Mouse (Mus musculus): Measurements from ENCODE around the gene Pfpl. TPM values are rescaled to one million over a fixed set of nuclear protein-coding genes. Genes with fewer than 3 reads are reported as not detected.
A peak's percentile ranks its signal among the peaks of the same experiment; 100 is the strongest.

Pfpl gene
- polyA plus RNA-seq, 1 experiment from 2014 or later = not detected

- H3K27ac ChIP-seq = no peak overlapping the region
- H3K4me2 ChIP-seq = no peak overlapping the region
- H3K27me3 ChIP-seq = no peaks in the 10 kb centered on the region
- no peak overlapping the region for H3K4me3 ChIP-seq
- H3K4me1 ChIP-seq = no peaks in the 10 kb centered on the region
- H3K36me3 ChIP-seq = no peaks in the 10 kb centered on the region
- 76% methylated on average over 5 of the region's 5 CpGs for WGBS
- ATAC-seq (ENCODE audit: insufficient number of reproducible peaks, low FRiP score, low TSS enrichment, low read depth) = no peak
- H3K9me3 ChIP-seq = no peaks in the 10 kb centered on the region
- no peak overlapping the region for H3K9ac ChIP-seq
Observed at GRCm38 (mm10) chr19:12440103-12440725, 12.5 kb downstream of the Pfpl start.

DNA sequence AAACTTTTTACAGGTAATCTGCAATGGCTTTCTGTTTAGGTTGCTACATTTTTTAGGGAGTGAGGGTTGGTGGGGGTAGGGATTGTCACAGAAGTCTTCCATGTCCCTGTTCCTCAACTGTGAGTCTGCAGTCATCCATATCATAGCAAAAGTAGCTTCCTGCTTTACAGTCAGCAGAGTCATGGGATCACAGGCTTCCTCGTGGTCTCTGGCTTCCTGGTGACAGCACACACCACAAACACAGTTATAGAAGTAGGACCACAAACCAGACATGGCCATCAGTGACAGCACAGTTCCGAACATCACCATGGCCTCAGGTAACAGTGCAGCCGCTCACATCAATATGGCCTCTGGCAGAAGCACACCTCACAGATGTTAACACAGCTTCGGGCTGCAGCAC, 14.9 kb downstream of the Pfpl start:
- no peaks in the 10 kb centered on the region for H3K27me3 ChIP-seq
- no peak overlapping the region for H3K4me2 ChIP-seq
- no peak overlapping the region for H3K27ac ChIP-seq
- 69% methylated on average over 4 of the region's 4 CpGs for WGBS
- H3K9me3 ChIP-seq = no peaks in the 10 kb centered on the region
- H3K36me3 ChIP-seq = no peaks in the 10 kb centered on the region
- H3K9ac ChIP-seq = no peak overlapping the region
- ATAC-seq (ENCODE audit: insufficient number of reproducible peaks, low FRiP score, low TSS enrichment, low read depth) = no peak
- H3K4me1 ChIP-seq = no peaks in the 10 kb centered on the region
- no peak overlapping the region for H3K4me3 ChIP-seq

- H3K9me3 ChIP-seq = no peaks in the 10 kb centered on the region
- H3K36me3 ChIP-seq = no peaks in the 10 kb centered on the region
- H3K4me3 ChIP-seq = no peak overlapping the region
- H3K27ac ChIP-seq = no peak overlapping the region
- H3K4me2 ChIP-seq = no peak overlapping the region
- H3K27me3 ChIP-seq = no peaks in the 10 kb centered on the region
- WGBS = 68% methylated on average over 3 of the region's 3 CpGs
- ATAC-seq (ENCODE audit: insufficient number of reproducible peaks, low FRiP score, low TSS enrichment, low read depth) = no peak
- H3K4me1 ChIP-seq = no peaks in the 10 kb centered on the region
- H3K9ac ChIP-seq = no peak overlapping the region
Observed at GRCm38 (mm10) chr19:12445014-12445413, 17.3 kb downstream of the Pfpl start.

DNA sequence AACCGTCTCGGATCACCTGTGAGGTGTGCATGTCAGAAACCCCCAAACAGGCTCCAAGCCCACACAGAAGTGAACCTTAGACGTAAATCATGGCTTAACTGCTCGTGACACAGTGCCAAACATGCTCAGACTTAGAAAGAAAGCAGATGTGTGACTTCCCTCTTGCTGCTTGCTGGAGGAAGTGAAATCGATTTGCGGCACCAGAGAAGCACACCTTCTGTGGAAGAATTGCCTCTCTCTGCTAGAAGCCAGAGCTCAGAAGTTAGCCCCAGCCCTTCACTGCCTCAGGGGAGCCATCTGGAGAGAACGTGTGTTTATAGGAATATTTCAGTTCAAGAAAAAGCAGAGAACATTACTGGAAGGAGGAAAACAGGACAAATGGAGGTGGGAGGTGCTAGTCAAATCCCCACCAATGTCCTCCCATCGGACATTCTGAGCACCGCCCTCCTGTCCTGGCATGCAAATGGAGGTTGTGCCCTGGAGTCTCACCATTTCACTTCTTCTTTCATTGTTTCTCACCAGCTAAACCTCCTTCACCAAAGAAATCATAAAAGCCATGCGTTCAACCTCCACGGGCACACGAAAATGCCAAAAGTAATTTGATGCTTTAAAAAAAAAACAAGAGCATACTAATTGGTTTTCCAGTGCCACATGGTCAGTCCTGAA, 29.8 kb downstream of the Pfpl start:
- Histone ChIP-seq H3K4me3 (peak overlapping the region; percentile 22), H3K36me3 (no peaks in the 10 kb centered on the region), H3K4me2 (peak overlapping the region; percentile 40), H3K4me1 (0 out of 2 replicates have a peak, but pooled peaks cover 6% of the 10 kb centered on the region), H3K9ac (no peak overlapping the region), H3K27ac (peak overlapping the region; percentile 19; the same call in 1 of the 2 replicates), H3K9me3 (no peaks in the 10 kb centered on the region), H3K27me3 (no peaks in the 10 kb centered on the region)
- WGBS = 14% methylated on average over 12 of the region's 12 CpGs
- ATAC-seq (ENCODE audit: insufficient number of reproducible peaks, low FRiP score, low TSS enrichment, low read depth) = no peak

- Histone ChIP-seq H3K9ac (no peak overlapping the region), H3K27me3 (no peaks in the 10 kb centered on the region), H3K27ac (no peak overlapping the region), H3K9me3 (no peaks in the 10 kb centered on the region), H3K4me2 (no peak overlapping the region), H3K36me3 (no peaks in the 10 kb centered on the region), H3K4me3 (no peak overlapping the region), H3K4me1 (peaks cover 9% of the 10 kb centered on the region; the same call in 1 of the 2 replicates)
- WGBS = 66% methylated on average over 4 of the region's 4 CpGs
- ATAC-seq (ENCODE audit: insufficient number of reproducible peaks, low FRiP score, low TSS enrichment, low read depth) = no peak
Observed at GRCm38 (mm10) chr19:12459516-12459915, 31.8 kb downstream of the Pfpl start.

DNA sequence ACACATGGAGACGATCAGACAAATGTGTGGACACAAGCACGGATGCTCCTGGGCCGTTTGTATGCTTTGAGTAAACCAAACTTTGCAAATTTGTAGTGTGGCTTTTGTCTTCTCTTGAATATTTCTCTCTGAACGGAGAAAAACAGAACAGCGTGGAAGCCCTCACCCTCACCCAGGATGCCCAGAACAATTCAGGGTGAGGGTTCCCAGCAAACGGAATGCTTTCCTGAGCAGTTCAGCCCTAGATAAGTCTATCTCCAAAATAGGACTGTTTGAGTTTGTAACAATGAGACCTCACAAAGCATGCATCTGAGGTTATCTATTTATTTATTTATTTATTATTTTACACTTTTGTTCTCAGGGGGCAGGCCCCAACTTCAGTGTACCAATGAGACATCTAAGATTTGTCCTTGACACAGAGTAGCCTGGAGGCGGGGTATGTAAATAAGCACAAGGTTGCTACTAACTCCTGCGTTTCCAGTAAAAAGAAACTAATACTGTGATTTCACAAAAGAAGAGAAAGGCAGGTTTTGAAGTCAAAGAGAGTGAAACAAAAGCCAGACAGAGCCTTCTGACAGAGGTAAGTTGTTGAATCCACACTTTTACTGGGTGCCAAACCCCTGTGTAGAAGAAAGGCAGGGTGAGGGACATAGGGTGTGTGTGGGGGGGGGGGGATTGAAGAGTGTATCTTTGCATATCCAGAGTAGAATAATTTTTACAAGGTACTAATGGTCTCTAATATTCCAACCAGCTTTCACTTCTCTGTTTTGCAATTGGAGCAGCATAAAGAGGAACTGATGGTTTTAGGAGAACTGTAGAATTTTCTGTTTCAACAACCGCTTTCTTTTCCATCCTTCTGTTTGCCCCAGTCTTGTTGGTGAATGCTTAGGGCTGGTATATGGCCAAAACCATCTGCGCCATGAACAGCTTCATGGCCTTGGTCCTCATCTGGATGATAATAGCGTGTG, 32.9 kb downstream of the Pfpl start, which contains the start of gene Mpeg1:
Gene Mpeg1, plus strand, starts transcription at position 498 of the 968 bp plus-strand sequence.
- H3K9ac ChIP-seq = no peak within 1 kb of the TSS
- no peak within 1 kb of the TSS for H3K27ac ChIP-seq
- H3K9me3 ChIP-seq = no peaks in the 10 kb centered on the region
- WGBS = 85% methylated on average over 11 of the region's 11 CpGs
- H3K27me3 ChIP-seq = no peaks in the 10 kb centered on the region
- H3K4me2 ChIP-seq = no peak within 1 kb of the TSS
- H3K4me1 ChIP-seq = peaks cover 9% of the 10 kb centered on the region; the same call in 1 of the 2 replicates
- H3K4me3 ChIP-seq = no peak within 1 kb of the TSS
- H3K36me3 ChIP-seq = no peaks in the 10 kb centered on the region
- no peak for ATAC-seq (ENCODE audit: insufficient number of reproducible peaks, low FRiP score, low TSS enrichment, low read depth)

DNA sequence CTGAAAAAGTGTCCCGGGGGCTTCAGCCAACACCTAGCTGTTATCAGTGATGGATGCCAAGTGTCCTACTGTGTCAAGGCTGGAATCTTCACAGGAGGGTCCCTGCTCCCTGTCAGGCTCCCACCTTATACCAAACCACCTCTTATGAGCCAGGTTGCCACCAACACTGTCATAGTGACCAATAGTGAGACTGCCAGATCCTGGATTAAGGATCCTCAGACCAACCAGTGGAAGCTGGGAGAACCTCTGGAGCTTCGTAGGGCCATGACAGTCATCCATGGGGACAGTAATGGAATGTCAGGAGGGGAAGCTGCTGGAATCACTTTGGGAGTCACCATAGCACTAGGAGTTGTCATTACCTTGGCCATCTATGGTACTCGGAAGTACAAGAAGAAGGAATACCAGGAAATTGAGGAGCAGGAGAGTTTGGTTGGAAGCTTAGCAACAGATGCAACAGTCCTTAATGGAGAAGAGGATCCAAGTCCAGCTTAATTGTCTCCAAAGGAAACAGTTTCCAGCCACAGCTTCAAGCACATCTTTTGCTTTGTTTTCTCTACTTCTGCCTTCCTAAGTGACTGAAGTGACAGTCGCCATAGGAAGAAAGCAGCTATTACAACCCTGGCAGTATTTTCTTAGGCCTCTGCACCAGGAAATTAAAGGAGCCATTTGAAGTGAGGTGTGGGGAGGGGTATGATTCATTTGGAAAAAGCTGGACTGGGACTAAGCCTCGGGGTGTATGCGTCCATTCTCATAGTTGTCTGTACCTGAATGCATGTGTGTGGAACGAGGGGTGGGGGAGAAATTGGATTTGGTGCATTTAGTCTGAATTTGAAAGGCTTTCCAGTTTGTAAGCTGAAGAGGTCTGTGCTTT, 35.4 kb downstream of the Pfpl start:
- H3K4me1 ChIP-seq = peaks cover 3% of the 10 kb centered on the region; the same call in 1 of the 2 replicates
- H3K9ac ChIP-seq = no peak overlapping the region
- no peak overlapping the region for H3K4me3 ChIP-seq
- no peak for ATAC-seq (ENCODE audit: insufficient number of reproducible peaks, low FRiP score, low TSS enrichment, low read depth)
- no peaks in the 10 kb centered on the region for H3K27me3 ChIP-seq
- no peaks in the 10 kb centered on the region for H3K36me3 ChIP-seq
- H3K27ac ChIP-seq = no peak overlapping the region
- H3K9me3 ChIP-seq = no peaks in the 10 kb centered on the region
- H3K4me2 ChIP-seq = no peak overlapping the region
- 71% methylated on average over 7 of the region's 7 CpGs for WGBS

DNA sequence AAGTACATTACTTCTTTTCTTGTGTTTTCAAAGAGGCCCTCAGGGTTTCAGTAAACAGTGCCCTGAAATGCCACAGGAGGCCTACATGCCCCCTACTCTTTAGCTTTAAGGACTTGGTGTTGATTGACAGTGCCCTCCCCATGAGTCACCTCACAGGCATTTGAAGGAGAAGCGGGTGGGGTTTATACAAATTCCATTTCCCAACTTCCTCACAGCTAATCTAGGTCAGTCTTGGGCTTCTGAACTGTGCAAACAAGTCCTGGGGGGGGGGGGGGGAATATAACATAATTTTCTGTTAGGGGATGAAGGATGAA, 36.0 kb downstream of the Pfpl start:
- no peak for ATAC-seq (ENCODE audit: insufficient number of reproducible peaks, low FRiP score, low TSS enrichment, low read depth)
- H3K27ac ChIP-seq = no peak overlapping the region
- H3K27me3 ChIP-seq = no peaks in the 10 kb centered on the region

GRCm38 (mm10) chr19:12464127-12464526, 36.4 kb downstream of the Pfpl start:
- H3K4me2 ChIP-seq = no peak overlapping the region
- no peak overlapping the region for H3K27ac ChIP-seq
- H3K4me1 ChIP-seq = peaks cover 3% of the 10 kb centered on the region; the same call in 1 of the 2 replicates
- WGBS = 69% methylated on average over 5 of the region's 5 CpGs
- H3K9ac ChIP-seq = no peak overlapping the region
- H3K27me3 ChIP-seq = no peaks in the 10 kb centered on the region
- H3K9me3 ChIP-seq = no peaks in the 10 kb centered on the region
- no peak for ATAC-seq (ENCODE audit: insufficient number of reproducible peaks, low FRiP score, low TSS enrichment, low read depth)
- H3K4me3 ChIP-seq = no peak overlapping the region
- H3K36me3 ChIP-seq = peaks cover 3% of the 10 kb centered on the region; the same call in 1 of the 2 replicates

More for the DNA sequence above, 36.0 kb downstream of the Pfpl start:
- WGBS = 30% methylated on average over 1 of the region's 1 CpGs
- no peaks in the 10 kb centered on the region for H3K9me3 ChIP-seq
- peaks cover 3% of the 10 kb centered on the region; the same call in 1 of the 2 replicates for H3K4me1 ChIP-seq
- no peak overlapping the region for H3K9ac ChIP-seq
- H3K36me3 ChIP-seq = peaks cover 3% of the 10 kb centered on the region; the same call in 1 of the 2 replicates
- H3K4me2 ChIP-seq = no peak overlapping the region
- H3K4me3 ChIP-seq = no peak overlapping the region

DNA sequence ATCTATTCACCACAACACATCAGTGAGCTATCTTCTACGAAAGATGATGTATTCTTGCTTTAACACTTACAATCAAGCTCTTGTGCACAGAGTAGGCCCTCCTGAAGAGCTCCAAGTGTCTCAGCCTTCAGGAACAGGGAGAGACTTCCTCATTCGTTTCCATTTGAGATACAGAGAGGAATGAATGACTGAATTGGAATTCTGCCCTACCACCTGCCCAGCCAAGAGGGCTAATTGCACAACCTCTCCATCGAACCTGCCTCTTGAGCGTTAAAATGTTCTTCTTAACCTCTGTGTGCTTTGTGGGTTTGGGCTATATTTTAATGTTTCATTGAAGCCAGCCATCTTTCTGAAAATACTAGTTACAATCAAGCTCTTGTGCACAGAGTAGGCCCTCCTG, 37.0 kb downstream of the Pfpl start:
- no peak overlapping the region for H3K27ac ChIP-seq
- H3K27me3 ChIP-seq = no peaks in the 10 kb centered on the region
- H3K9me3 ChIP-seq = no peaks in the 10 kb centered on the region
- no peak overlapping the region for H3K4me2 ChIP-seq
- H3K4me3 ChIP-seq = no peak overlapping the region
- H3K36me3 ChIP-seq = peaks cover 3% of the 10 kb centered on the region; the same call in 1 of the 2 replicates
- 75% methylated on average over 4 of the region's 4 CpGs for WGBS
- no peak for ATAC-seq (ENCODE audit: insufficient number of reproducible peaks, low FRiP score, low TSS enrichment, low read depth)
- no peak overlapping the region for H3K9ac ChIP-seq
- peaks cover 3% of the 10 kb centered on the region; the same call in 1 of the 2 replicates for H3K4me1 ChIP-seq

- 88% methylated on average over 10 of the region's 10 CpGs for WGBS
- H3K27ac ChIP-seq = no peak overlapping the region
Observed at GRCm38 (mm10) chr19:12465530-12466144, 37.9 kb downstream of the Pfpl start.

More at GRCm38 (mm10) chr19:12465530-12466144, 37.9 kb downstream of the Pfpl start:
- H3K36me3 ChIP-seq = peaks cover 3% of the 10 kb centered on the region; the same call in 1 of the 2 replicates
- no peak overlapping the region for H3K4me3 ChIP-seq
- no peak overlapping the region for H3K4me2 ChIP-seq
- no peaks in the 10 kb centered on the region for H3K27me3 ChIP-seq
- no peaks in the 10 kb centered on the region for H3K9me3 ChIP-seq
- H3K4me1 ChIP-seq = peaks cover 3% of the 10 kb centered on the region; the same call in 1 of the 2 replicates
- H3K9ac ChIP-seq = no peak overlapping the region
- ATAC-seq (ENCODE audit: insufficient number of reproducible peaks, low FRiP score, low TSS enrichment, low read depth) = no peak
